Mouse (Mus musculus): ENCODE measurements around the gene Notch2. TPM values are rescaled to one million over a fixed set of nuclear protein-coding genes. Genes with fewer than 3 reads are reported as not detected.
"Not testable (repeated sequence)": the region's sequence is repeated elsewhere in the genome, so short reads cannot be mapped to it uniquely, and the experiment has no call there.

Gene Notch2
- total RNA-seq, 2 experiments from 2014 or later = 7.7 to 8.9 TPM

DNA sequence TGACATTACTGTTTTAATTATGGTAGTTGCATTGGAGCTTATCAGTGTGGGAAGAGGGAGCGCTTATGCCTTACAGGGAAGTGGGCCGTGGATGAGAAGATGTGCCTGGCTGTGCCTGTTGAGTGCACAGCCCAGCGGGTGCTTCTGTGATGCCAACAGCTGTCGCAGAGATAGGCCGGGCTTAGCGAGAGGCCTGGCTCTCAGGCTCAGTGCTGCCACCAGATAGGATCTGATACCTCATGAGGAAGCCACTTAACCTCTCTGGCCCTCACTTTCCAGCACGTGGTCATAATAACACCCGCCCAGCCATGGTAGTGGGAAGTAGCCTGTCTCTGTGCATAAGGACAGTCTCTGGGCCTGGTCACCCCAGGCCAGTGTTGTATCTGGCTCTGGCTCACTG lies 33.0 kb downstream of the Notch2 start:
- intact Hi-C loops (cut with DNase I) = no loop called here
- no peak for DNase-seq

DNA sequence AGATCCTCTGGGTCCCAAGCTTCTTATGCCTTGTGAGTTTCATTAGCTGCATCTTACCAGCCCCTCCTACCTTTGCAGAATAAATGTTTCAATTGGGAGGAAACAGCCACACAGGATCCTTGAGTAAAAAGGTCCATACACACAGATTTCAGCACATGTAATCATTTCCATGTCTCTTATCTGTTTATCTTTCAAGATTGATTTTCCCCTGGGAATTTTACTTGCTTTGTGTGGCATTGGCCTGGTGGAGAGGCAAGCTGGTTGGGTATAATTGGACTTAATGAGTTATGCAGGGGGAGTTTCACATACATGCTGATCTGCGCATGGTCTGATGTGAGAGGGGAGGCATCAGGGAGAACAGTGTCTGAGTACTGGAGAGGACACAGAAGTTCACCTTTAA lies 36.3 kb downstream of the Notch2 start:
- intact Hi-C loops (cut with DNase I) = no loop called here
- DNase-seq = no peak

DNA sequence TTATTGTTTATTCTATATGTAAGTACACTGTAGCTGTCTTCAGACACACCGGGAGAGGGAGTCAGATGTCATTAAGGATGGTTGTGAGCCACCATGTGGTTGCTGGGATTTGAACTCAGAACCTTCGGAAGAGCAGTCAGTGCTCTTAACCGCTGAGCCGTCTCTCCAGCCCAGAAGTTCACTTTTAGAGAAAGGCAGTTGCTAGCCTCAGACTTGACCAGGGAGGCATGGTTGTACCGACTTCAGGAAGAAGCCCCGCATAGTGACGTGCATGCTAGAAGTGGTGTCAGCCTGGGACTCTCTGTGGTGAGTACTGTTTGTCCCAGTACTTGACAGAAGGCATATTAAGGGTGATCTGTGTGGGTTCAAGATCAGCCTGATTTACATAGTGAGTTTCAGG lies 36.8 kb downstream of the Notch2 start:
- intact Hi-C loops (cut with DNase I); DNase-seq: not testable (repeated sequence)

DNA sequence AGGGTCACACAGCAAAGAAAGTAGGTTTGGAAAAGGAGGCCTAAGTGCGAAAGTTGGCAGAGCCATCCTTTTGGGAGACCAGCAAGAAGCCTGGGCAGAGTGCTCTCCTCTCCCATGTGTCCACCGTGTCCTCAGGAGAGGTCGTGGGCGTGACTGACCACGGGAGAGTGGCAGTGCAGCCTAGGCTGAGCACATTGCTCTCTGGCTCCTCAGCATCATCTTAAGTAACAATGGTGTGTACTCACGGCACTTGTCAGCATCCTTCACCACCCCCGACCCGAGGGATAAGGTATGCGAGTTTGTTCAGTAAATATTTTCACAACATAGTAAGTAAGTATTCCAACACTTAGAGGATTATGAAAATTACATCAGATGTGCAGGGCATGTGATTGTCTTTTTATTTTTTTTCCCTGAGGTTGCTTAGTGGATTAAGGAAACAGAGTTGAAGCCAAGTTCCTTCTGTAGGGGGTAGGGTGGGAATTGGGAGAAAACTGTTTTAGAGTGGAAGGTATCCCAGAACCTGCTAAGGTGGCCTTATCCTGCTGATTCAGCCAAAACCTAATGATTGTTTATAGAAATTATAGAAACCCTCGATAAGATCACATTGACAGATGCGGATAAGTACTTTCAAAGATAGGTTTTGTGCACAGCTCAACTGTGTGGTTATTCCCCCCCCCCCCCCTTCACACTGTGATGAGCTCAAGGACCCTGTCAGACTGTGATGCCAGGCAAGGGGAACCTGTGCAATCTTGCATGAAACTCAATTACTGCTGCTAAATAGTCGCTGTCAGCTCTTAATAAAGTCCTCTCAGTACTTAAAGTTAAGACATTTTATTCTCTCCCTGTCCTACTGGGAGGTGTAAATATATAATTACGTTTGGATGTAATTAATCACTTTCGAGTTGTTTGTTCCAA lies 37.4 kb downstream of the Notch2 start:
- intact Hi-C loops (cut with DNase I) = no loop called here
- no peak for DNase-seq

DNA sequence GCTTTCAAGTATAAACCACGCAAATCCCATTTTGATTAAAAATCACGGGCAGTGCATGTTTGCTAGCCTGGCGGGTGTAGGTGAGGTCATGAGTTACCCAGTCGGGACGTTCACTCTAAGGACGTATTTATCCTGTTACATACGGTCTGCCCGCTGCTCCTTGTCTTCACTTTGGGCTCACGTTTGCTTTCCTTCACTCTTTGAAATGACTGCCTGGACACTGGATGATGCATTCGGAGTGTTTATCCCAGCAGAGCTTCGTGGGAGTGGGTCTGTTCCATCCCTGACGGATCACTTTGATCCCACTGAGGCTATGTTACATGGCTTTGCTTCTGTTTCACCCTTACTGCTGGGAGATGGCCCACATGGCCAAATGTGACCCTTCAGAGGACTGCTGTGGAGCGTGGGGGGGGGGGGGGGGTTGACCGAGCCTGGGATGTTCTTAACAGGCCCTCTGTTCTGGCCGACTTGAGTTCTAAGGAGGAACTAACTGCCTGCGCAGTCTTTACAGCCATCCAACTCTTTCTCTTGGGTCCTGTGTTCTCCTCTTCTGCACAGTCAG lies 38.2 kb downstream of the Notch2 start:
- DNase-seq = no peak
- intact Hi-C loops (cut with DNase I) = no loop called here

DNA sequence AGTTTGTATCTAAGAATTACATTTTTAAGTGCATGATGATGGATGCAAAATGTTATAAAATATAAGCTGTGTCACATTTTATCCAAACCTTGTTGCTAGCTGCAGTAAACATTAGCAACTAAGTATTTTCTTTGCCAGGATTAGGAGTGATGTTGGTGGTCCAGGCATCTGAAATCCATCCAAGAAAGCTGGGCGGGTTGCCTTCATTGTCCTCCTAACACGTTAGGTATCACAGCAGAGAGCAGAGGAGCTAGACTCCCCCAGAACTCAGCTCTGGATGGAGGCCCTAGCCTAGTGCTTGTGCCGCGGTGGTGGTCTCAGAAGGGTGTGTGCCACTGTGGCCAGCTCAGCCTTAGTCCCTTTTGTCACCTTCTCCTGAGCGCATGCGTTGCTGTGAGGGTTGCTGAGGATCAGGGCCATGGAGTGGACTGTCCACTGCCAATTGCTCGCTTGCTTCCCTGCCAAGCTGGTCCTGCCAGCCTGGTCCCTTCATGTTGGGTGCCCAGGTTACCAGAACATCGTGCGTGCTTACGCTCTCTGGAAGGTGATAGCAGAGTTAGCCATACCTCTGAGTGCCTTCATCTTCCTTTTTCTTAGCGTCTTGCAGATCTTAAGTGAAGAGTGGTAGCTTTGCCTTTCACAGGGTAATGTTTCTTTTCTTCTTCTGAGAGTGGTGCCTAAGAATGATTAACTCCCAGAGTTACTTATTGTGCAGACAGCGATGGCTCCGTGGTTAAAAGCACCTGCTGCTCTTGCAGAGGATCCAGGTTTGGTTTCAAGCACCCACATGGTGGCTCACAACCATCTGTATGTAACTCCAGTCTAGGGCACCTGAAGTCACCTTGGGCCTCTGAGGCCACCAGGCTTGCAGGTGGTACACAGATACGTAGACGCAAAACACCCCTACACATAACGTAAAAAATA lies 39.4 kb downstream of the Notch2 start:
- intact Hi-C loops (cut with DNase I) = no loop called here
- no peak for DNase-seq

DNA sequence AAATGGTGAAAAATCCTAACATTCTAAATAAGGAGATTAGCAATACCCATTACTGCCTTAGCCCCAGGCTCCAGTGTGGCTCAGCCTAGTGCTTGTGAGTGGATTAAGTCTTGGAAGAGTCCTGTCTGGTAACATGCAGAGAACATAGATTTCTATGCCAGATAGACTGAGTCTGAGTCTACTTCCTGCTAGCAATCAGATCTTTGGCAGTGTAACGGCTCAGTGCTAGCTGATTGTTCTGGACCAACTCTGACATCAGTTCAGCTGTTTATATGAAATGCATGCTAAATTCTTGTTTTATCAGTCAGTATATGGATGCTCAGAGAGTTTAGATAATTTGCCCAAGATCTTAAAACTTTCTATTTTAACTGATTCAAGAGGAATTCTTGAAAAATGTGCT lies 40.5 kb downstream of the Notch2 start:
- intact Hi-C loops (cut with DNase I) = no loop called here
- DNase-seq = no peak

DNA sequence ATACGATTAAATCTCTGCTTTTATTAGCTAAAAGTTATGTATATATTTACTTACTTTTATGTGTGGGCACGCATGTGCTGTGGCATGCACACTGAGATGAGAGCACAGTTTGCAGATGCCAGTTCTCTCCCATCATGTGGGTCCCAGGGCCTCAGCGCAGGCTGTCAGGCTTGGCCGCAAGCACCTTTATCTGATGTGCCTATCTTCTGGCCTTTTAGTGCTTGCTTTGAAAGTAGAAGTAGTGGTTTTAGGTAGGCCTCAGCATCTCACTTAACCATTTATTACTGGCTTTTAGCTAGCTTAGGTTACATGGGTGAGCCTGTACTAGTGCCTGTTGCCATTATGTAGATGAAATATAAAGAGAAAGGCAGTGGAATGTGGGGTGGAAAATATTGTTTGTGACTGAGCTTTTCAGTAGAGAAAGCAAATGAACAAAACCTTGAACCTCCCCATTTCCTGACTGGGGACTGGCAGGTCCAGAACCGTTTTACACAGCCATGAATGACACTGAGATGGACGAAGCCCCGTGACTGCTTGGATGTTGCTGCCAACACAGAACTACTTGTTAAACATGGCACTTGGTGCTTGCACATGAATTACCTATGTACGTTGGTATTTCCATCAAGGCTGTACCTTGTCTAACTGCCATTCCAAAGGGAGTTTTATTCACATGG lies 41.1 kb downstream of the Notch2 start:
- intact Hi-C loops (cut with DNase I) = no loop called here
- no peak for DNase-seq

DNA sequence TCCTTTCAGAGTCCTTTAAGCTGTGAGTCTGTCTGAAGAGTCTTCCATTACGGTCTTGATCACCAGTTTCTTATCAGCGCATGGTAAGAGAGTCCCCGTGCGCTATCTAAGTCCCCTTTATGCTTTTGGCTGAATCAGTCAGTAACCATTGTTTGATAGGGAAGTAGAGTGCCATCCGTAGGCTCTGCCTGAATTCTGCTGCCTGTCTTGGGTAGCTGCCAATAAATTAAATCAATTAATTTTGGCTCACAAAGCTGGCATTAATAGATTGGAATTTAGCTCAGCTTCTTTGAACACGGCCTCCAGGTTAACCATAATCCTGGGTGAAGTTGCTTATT lies 41.6 kb downstream of the Notch2 start:
- no peak for DNase-seq
- intact Hi-C loops (cut with DNase I) = no loop called here

DNA sequence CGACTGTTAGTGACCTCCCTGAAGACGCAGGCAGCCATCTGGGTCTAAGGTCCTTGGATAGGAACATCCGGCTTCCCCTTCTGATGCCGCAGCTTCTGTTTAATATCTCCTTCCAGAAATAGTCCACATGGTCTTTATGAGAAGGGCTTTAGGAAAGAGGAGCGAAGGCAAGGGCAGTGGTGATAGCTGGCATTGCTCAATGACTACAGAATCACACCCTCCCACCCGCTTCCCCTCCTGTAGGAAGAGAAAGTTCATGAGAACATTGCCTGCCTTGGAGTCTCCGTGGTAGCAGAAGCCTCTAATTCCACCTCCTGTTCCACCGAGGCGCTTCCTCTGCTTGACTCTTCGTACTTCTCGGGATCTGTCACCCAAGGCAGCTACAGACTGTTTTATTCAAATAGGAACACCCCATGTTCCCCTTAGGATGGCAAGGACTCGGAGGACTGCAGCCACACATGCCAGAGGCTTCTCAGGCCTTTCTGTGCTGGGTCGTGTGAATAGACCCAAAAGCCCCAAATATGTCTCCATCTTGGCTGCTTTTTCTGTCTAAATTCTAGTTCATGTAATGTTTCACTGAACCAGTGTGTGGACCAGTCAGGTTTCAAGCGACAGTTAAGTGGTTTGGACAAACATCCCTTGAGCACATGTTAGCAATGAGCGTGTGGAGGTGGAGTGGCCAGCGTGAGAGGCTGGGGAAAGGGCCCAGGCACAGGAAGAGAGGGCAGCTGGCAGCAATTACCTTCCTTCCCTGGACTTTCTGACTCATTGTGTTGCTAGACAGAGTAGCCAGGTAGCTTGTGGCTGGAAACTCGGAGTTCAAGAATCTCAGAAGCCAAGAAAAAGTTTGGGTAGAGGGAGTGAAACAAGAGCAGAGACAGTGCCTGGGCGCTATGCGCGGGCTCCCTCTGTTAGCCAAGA lies 42.7 kb downstream of the Notch2 start:
- no peak for DNase-seq
- intact Hi-C loops (cut with DNase I) = no loop called here

DNA sequence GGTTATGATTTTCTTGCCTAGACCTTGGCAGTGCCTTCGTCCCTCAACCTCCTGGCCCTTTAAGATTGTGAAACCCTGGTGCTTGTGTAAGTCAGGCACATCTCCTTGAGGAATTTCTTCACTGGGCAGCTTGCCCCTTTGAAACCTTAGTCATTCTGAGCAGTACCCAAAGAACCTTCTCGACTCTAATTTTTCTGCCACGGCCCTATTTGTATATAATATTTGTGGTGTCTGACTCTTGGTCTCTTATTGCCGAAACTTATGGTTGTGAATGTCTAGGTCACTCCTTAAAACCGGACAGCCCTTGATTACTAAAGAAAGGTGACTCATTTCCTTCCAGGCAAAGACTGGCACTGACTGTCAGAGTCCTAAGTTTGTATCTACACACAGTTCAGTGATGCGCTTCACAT lies 43.6 kb downstream of the Notch2 start:
- peak in 1 of 2 experiments; percentile 62 for DNase-seq
- intact Hi-C loops (cut with DNase I) = no loop called here

DNA sequence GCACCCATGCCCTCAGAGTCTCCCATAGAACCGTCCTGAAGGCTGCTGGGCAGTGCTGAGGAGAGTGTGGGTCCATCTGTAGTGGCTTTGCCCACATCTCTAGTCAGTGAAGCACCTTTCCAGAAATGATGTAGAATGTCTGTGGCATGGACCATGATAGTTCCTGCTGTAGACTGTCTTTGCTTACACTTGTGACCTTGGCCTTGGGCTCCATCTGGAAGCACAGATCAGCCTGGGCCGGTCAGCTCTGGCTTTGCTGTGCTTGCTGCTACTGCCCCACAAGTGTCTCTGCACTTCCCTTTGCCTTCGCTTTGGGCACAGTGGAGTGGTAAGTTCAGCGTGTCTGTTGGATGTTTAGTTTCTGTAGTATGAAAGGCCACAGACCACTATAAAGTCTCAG lies 45.7 kb downstream of the Notch2 start:
- DNase-seq = no peak
- intact Hi-C loops (cut with DNase I) = no loop called here

DNA sequence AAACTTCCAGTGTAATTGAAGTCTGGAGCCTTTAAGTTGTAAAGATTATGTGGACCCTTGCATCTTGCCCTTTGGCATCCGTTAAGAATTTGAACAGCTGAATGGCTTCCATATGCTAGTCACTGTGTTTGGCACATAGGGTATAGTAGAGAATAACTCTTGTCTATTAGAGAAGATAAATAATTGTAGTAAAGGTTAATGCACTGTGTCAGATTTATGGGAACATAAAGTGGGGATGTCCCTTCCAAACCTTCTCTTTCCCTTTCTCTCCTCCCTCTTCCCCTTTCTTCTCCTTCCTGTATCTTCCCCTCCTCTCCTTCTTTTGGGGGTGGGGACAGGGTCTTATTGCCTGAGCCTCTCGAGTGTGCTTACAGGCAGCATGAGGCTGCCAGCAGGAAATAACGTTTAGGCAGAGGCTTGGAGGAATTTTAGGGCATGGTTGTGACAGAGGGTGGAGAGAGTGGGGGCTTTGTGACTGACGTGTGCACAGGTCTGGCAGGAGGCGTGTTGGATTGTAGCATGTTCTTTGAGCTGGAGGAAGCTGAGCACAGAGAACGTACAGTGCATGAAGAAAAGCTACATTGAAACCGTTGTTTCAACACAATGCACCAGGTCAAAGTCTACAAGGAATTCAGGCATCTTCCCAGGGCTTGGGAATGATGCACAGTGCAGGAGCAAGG lies 47.8 kb downstream of the Notch2 start:
- intact Hi-C loops (cut with DNase I) = no loop called here
- no peak for DNase-seq

DNA sequence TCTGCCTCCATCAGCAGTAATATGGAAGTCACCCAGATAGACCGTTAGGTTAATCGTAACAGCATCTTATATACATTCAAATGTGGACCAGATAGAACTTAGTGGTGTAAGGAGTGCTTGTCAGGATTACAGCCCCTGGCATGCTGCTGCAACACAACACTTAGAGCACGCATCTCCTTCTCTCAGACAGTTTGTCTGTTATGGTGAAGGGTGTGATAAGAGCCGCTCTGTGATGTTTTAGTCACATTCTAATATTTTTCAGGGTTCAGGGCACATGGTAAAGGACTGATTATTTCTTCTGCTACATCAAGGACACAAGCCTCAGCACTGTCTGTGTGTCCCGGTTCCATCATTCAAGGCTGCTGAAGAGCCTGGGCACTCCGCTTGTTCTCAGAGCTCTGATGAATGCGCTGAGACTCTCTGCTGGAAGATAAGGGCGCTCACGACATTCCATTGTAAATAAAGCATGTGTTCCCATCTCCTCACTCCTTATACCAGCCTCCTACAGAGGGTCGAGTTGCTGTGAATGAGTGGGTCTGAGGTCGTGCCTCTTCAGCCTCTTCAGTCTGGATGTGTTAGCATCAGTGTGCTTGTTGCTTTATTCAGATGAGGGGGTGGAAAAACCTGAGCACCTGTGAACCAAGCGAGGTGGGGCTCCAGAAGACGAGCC lies 48.5 kb downstream of the Notch2 start:
- no peak for DNase-seq
- intact Hi-C loops (cut with DNase I) = no loop called here

DNA sequence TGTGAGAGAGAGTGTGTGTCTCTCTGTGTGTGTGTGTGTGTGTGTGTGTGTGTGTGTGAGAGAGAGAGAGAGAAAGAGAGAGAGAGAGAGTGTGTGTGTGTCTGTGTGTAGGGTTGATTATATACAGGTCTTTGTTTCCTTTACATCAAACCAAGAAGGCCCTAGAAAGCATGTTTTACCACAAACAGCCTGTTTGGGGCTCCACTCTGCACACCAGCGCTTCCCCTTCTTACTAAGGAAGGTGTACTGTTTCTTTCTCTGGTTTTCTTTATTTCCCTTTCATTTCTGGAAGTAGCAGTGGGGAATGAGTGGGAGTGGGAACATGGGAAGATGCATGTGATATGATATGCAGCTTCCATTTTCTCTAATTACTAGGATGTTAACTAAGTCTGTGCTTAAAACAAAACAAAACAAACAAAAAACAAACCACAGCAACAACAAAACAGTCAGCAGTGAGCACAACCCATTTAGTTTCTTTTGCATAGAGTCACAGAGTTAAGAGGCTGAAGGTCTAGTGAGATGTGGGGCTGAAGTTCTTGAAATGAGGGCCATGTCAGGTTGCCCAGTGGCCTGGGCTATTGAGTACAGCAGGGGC lies 49.4 kb downstream of the Notch2 start:
- DNase-seq = no peak
- intact Hi-C loops (cut with DNase I) = no loop called here

DNA sequence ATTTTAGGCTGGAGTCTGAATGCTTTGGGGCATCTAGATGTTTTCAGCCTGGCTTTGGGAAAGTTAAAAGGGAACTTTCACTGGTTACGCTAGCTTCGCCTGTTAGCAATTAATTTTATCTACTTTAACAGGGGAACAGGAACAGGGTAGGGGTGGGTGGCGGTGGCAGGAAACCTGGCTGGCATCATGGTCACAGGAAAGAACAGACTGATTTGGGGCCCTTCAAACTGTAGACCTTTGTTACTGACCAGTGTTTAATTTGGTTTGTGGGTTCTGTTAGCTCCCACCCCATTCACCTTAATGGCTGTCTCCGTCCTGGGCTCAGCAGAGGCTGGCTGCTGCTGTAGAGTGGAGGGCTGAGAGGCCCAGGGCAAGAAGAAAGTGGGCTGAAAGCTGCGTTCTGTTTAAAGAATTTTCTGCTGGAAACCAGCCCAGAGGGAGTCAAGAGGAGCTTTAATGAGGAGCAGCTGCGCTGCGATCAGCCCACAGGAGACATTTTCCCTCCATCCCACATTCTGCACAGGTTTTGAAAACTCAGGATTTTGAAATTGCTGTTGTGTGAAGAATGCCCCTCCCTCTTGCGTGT lies 50.0 kb downstream of the Notch2 start:
- DNase-seq = peak in 1 of 2 experiments; percentile 39
- intact Hi-C loops (cut with DNase I) = no loop called here

DNA sequence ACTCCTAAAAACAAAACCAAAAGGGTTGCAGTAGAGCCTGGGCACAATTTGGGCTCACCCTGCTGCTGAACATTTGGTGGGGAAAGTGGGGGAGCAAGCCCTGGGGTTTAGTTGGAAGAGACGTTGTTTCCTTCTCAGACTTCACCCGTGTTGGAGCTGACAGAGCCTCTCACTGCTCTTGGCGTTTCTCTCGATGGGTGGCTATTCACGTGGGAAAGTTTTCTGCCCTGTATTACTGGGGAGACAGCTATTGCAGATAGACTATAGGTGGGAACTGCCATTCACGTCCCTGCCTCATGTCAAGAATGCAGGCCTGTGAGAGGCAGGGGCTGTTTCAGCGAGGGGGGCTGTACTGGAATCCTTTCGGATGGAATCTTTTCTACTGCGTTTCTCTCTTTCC lies 50.5 kb downstream of the Notch2 start:
- DNase-seq = no peak
- intact Hi-C loops (cut with DNase I) = no loop called here

DNA sequence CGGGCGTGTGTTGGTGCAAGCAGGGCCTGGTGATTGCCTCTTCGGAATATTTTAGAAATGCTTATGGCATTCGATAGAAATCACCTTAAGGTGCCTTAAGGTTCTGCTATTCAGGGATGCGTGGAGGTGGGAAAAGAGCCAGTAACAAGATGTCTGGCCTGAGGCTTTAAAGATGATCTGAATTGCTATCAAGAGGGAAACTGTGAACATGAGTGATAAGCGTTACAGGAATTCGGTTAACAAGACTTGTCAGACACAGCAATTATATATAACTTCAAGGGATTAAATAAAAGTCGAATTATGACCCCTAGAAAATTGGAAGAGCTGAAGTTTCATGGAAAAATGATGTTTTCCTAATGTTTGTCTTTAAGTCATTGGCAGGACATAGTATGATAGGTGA lies 51.7 kb downstream of the Notch2 start:
- no peak for DNase-seq
- intact Hi-C loops (cut with DNase I) = no loop called here
